In the genomic region with DNA sequence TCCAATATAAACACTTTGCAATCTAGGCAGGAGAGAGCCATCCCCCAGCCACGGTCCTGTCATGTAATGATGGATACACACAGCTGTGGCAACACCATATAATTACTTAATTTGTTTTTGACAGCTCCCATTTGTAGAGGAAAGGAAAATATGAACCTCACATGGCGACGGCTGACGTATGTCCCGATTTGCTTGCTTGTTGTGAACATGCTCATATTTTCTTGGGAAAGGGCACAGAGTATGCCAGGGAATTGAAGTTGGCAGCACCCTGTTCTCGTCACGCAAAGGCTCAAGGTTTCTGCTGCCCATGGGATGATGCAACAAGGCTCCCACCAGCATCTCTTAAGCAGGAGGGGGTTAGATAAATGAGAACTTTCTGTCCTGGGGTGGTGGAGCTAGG, we compare ENCODE assay signal across 21 mouse cellular contexts. TPM values are rescaled to one million over a fixed set of nuclear protein-coding genes. Genes with fewer than 3 reads are reported as not detected.
DNase-seq lines count a peak whose midpoint lies in the region; ATAC-seq and TF ChIP-seq lines count a peak whose summit lies in the region.
"Had no signal": no experiment of that assay in that cellular context is flagged by ENCODE, and none has a peak within 500 bp of the region (broad histone marks: within the 10 kb centered on the region; RNA-seq: fewer than 3 reads in every experiment).

No protein-coding gene starts in this region.

- no peaks in the 10 kb centered on the region for H3K4me1 ChIP-seq in forebrain, embryonic 16.5 days (replicated peaks; ENCODE audit: control insufficient read depth, insufficient read depth, low read length)
- H3K4me1 ChIP-seq in forebrain, embryonic 13.5 days: no peaks in the 10 kb centered on the region
- H3K4me1 ChIP-seq in lung, embryonic 14.5 days (ENCODE audit: insufficient read depth): no peaks in the 10 kb centered on the region
- H3K4me1 ChIP-seq in thymus, adult 2 months (replicated peaks; ENCODE audit: control insufficient read depth, insufficient read depth, low read length): no peaks in the 10 kb centered on the region
- H3K4me1 ChIP-seq: stomach, embryonic 15.5 days had no signal

- no peak for TF ChIP-seq POLR2A in thymus, adult 2 months (IDR thresholded peaks at IDR 0.05; ENCODE audit: control insufficient read depth, extremely low read depth, insufficient read depth, low read length, poor library complexity)

- H3K4me3 ChIP-seq in forebrain, embryonic 16.5 days (replicated peaks; ENCODE audit: low read length): no peak overlapping the region
- H3K4me3 ChIP-seq in forebrain, embryonic 13.5 days: no peak overlapping the region
- no peak overlapping the region for H3K4me3 ChIP-seq in lung, embryonic 14.5 days (ENCODE audit: low read depth, low read length)
- H3K4me3 ChIP-seq in thymus, adult 2 months (ENCODE audit: control insufficient read depth, insufficient read depth, low read length): no peak overlapping the region
- H3K4me3 ChIP-seq: embryonic facial prominence, embryonic 15.5 days; lung, embryonic 15.5 days; stomach, embryonic 15.5 days had no signal

- no peaks in the 10 kb centered on the region for H3K9me3 ChIP-seq in forebrain, embryonic 16.5 days (ENCODE audit: control insufficient read depth, low read length)
- H3K9me3 ChIP-seq in forebrain, embryonic 13.5 days (replicated peaks): no peaks in the 10 kb centered on the region
- peaks cover 4% of the 10 kb centered on the region; the same call in 1 of the 2 replicates for H3K9me3 ChIP-seq in lung, embryonic 14.5 days (ENCODE audit: low read depth, low read length)
- H3K9me3 ChIP-seq: embryonic facial prominence, embryonic 15.5 days; lung, embryonic 15.5 days; stomach, embryonic 15.5 days had no signal

- no peaks in the 10 kb centered on the region for H3K36me3 ChIP-seq in forebrain, embryonic 16.5 days (ENCODE audit: control insufficient read depth, insufficient read depth)
- H3K36me3 ChIP-seq in forebrain, embryonic 13.5 days (ENCODE audit: poor library complexity, severe bottlenecking): no peaks in the 10 kb centered on the region
- no peaks in the 10 kb centered on the region for H3K36me3 ChIP-seq in lung, embryonic 14.5 days (ENCODE audit: insufficient read depth)
- H3K36me3 ChIP-seq in thymus, adult 2 months (ENCODE audit: control insufficient read depth, insufficient read depth, low read length): no peaks in the 10 kb centered on the region
- H3K36me3 ChIP-seq: embryonic facial prominence, embryonic 15.5 days; lung, embryonic 15.5 days; stomach, embryonic 15.5 days had no signal

- H3K27me3 ChIP-seq in forebrain, embryonic 16.5 days (replicated peaks; ENCODE audit: control insufficient read depth, insufficient read depth, low read length): no peaks in the 10 kb centered on the region
- H3K27me3 ChIP-seq in forebrain, embryonic 13.5 days: no peaks in the 10 kb centered on the region
- H3K27me3 ChIP-seq in lung, embryonic 14.5 days (ENCODE audit: insufficient read depth, low read length): peaks cover 9% of the 10 kb centered on the region; the same call in 1 of the 2 replicates
- no peaks in the 10 kb centered on the region for H3K27me3 ChIP-seq in thymus, adult 2 months (ENCODE audit: control insufficient read depth, insufficient read depth, low read length)
- H3K27me3 ChIP-seq: embryonic facial prominence, embryonic 15.5 days had no signal

- TF ChIP-seq CTCF in lung, embryonic 14.5 days (IDR thresholded peaks at IDR 0.05; ENCODE audit: low read depth): no peak
- TF ChIP-seq CTCF in thymus, adult 2 months (IDR thresholded peaks at IDR 0.05; ENCODE audit: borderline replicate concordance, control insufficient read depth, extremely low read depth, insufficient read depth, low read length, poor library complexity): no peak

- 53% methylated on average over 7 of the region's 7 CpGs for WGBS in forebrain, embryonic 16.5 days
- WGBS in forebrain, embryonic 13.5 days: 90% methylated on average over 7 of the region's 7 CpGs
- 36% methylated on average over 7 of the region's 7 CpGs for WGBS in lung, embryonic 14.5 days
- 90% methylated on average over 7 of the region's 7 CpGs for WGBS in thymus, adult 2 months

- peak; percentile 65 for DNase-seq in lung, embryonic 14.5 days
- DNase-seq in lung, postnatal 14 days: no peak
- DNase-seq in NIH3T3 (ENCODE audit: low read depth): peak; percentile 68
- DNase-seq in fibroblast of lung, adult 2 months (ENCODE audit: low read depth): peak; percentile 86
- DNase-seq in thymus, adult 2 months: no peak
- no peak for DNase-seq in gastrocnemius, postnatal 4 days (ENCODE audit: low spot score in 2 of 2)
- DNase-seq: cerebellum, adult 11-12 months; cerebellum, postnatal 14 days; heart, postnatal 10 days; kidney, adult 9 months; right cerebral cortex, postnatal 14 days had no signal

- ATAC-seq in forebrain, embryonic 16.5 days: peak; percentile 57; the same call in 1 of the 2 replicates
- no peak for ATAC-seq in forebrain, embryonic 13.5 days
- peak; percentile 54 for ATAC-seq in lung, embryonic 14.5 days (ENCODE audit: insufficient read depth)
- ATAC-seq: activated CD4-positive, CD25-positive, alpha-beta regulatory T cell, adult 4 months; CD4-positive, CD25-positive, alpha-beta regulatory T cell, adult 4 months; midbrain, embryonic 16.5 days had no signal

- no peak overlapping the region for H3K27ac ChIP-seq in forebrain, embryonic 16.5 days (ENCODE audit: low read length)
- H3K27ac ChIP-seq in forebrain, embryonic 13.5 days: no peak overlapping the region
- no peak overlapping the region for H3K27ac ChIP-seq in lung, embryonic 14.5 days (ENCODE audit: low read depth)
- no peak overlapping the region for H3K27ac ChIP-seq in thymus, adult 2 months (ENCODE audit: control insufficient read depth, insufficient read depth, low read length)
- H3K27ac ChIP-seq: embryonic facial prominence, embryonic 15.5 days; lung, embryonic 15.5 days; stomach, embryonic 15.5 days had no signal

- H3K9ac ChIP-seq in forebrain, embryonic 16.5 days (replicated peaks; ENCODE audit: low read depth, low read length): no peak overlapping the region
- H3K9ac ChIP-seq in forebrain, embryonic 13.5 days: no peak overlapping the region
- H3K9ac ChIP-seq in lung, embryonic 14.5 days: no peak overlapping the region
- H3K9ac ChIP-seq: embryonic facial prominence, embryonic 15.5 days; lung, embryonic 15.5 days; stomach, embryonic 15.5 days had no signal

- H3K4me2 ChIP-seq in forebrain, embryonic 16.5 days (ENCODE audit: low read length): no peak overlapping the region
- no peak overlapping the region for H3K4me2 ChIP-seq in forebrain, embryonic 13.5 days
- H3K4me2 ChIP-seq in lung, embryonic 14.5 days: no peak overlapping the region
- H3K4me2 ChIP-seq: embryonic facial prominence, embryonic 15.5 days; heart, embryonic 11.5 days; liver, embryonic 11.5 days; lung, embryonic 15.5 days; stomach, embryonic 15.5 days had no signal

RNA-seq across cellular contexts. Expression of a gene that starts 36.6 kb away (rescaled TPM):
- polyA plus RNA-seq in forebrain, embryonic 16.5 days (2015; fragmentation: Nextera tagmentation; extraction: Ambion mirVana): 57.7 and 65.1 TPM in 2 replicates
- polyA plus RNA-seq in forebrain, embryonic 13.5 days (2015; fragmentation: Nextera tagmentation; extraction: Ambion mirVana): 48.2 and 56.5 TPM in 2 replicates
- polyA plus RNA-seq in lung, embryonic 14.5 days (2014; fragmentation: Nextera tagmentation; extraction: Ambion mirVana): 44.3 and 44.6 TPM in 2 replicates
- polyA plus RNA-seq in thymus, adult 2 months (2012; rRNA removed): 43.6 and 47.4 TPM in 2 replicates
- total RNA-seq in gastrocnemius, postnatal 4 days (2021): 10 to 100 TPM; 53.7 to 65.8 TPM

Comparison
In these comparisons a context has a peak if more than half of its experiments do, and no peak if none do; other contexts are left out.
1. DNase-seq: peak in lung, embryonic 14.5 days (single experiment), NIH3T3 (single experiment) and fibroblast of lung, adult 2 months (single experiment); none in lung, postnatal 14 days (single experiment), thymus, adult 2 months (single experiment) and gastrocnemius, postnatal 4 days (0 of 2).